Mouse (Mus musculus): ENCODE results near the gene Lemd2. TPM values are rescaled to one million over a fixed set of nuclear protein-coding genes. Genes with fewer than 3 reads are reported as not detected.

Gene Lemd2
- total and polyA plus RNA-seq, 2 experiments = 15.1 to 45.1 TPM

DNA sequence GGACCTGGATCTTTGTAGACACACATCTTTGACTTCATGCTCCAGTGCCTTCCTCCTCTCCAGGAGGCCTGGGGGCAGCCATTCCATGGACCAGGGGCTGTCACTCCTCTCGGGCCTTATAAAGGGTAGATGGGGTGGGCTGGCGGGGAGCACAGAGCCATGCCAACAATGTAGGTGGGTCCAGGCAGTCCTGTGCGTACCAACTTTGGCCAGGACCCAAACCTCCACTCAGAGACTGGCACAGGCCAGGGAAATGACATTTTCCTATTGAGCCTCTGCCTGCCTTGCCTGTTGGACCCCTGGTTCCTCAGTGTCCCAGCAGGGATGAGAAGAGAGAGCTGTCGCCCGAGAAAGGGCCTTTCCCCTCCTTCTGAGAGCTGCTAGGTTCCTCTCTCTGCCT, 21.9 kb downstream of the Lemd2 start:
- TF ChIP-seq POLR2A (IDR thresholded peaks at IDR 0.05; ENCODE audit: extremely low read depth, insufficient read depth, low read length) = no peak
- TF ChIP-seq CTCF (IDR thresholded peaks at IDR 0.05; ENCODE audit: low read depth, low read length) = no peak
- Histone ChIP-seq H3K79me2 (ENCODE audit: control insufficient read depth, insufficient read depth, low read length) (no peaks in the 10 kb centered on the region), H3K4me1 (ENCODE audit: control insufficient read depth, insufficient read depth, low read length) (no peaks in the 10 kb centered on the region), H3K36me3 (ENCODE audit: control insufficient read depth, insufficient read depth, low read length) (no peaks in the 10 kb centered on the region), H3K27ac (replicated peaks; ENCODE audit: insufficient read depth, low read depth, low read length) (no peak overlapping the region), H3K27me3 (ENCODE audit: control insufficient read depth, insufficient read depth, low read length) (no peaks in the 10 kb centered on the region), H3K9ac (ENCODE audit: low read depth, low read length) (no peak overlapping the region), H3K4me3 (ENCODE audit: insufficient read depth, low read depth, low read length) (no peak overlapping the region)
- 79% methylated on average over 5 of the region's 5 CpGs for WGBS
- no peak for DNase-seq (ENCODE audit: extremely low read depth, low read depth, low spot score)

DNA sequence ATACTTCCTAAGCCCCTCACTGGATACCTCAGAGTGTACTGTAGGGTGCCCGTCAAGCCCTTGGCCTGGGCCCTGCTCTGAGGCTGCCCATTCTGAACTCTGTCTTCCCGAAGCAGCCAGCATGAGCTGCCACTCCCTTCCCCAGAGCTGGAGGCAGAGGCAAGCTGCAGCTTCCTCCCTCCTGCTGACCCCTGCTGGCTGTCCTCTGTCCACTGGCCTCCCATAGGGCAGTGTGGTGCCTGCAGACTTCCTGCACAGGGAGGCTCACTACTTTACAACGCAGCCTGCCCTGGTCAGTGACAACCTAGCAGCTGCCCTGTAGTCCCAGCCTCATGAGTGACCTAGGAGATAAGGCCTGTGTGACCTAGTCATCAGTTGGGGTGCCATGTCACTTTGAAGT, 22.6 kb downstream of the Lemd2 start:
- H3K4me1 ChIP-seq (ENCODE audit: control insufficient read depth, insufficient read depth, low read length) = no peaks in the 10 kb centered on the region
- DNase-seq (ENCODE audit: extremely low read depth, low read depth, low spot score) = no peak

DNA sequence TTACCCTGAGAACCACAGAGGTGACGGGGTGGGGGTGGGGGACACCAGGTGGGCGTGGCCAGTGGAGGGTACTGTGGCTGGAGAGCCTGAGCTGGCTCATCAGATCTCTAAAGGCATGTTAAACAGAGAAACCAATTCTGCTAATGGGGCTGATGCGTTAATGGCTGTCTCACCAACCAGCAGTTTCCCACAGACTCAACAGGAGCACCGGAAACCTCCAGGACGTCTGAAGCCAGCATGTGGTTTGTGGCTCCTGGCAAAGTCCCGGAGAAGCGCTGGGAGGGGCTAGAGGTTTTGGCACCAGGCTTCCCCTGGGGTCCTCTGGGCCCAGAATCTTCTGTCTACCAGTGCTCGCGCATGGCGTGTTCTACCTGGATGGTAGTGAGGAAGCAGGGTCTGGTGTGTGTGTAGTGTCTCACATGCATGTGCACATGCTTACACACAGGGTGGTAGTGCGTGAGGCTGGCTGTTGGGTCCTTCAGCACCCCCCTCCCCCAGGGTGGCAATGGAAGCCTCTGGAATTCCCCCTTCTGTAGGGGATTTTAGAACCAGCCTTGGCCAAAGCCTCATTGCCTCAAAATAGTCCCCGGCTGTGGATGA, 24.5 kb downstream of the Lemd2 start:
- Histone ChIP-seq H3K27me3 (ENCODE audit: control insufficient read depth, insufficient read depth, low read length) (no peaks in the 10 kb centered on the region), H3K27ac (replicated peaks; ENCODE audit: insufficient read depth, low read depth, low read length) (no peak overlapping the region), H3K4me1 (ENCODE audit: control insufficient read depth, insufficient read depth, low read length) (no peaks in the 10 kb centered on the region), H3K36me3 (ENCODE audit: control insufficient read depth, insufficient read depth, low read length) (no peaks in the 10 kb centered on the region), H3K4me3 (ENCODE audit: insufficient read depth, low read depth, low read length) (no peak overlapping the region), H3K9ac (ENCODE audit: low read depth, low read length) (no peak overlapping the region), H3K79me2 (ENCODE audit: control insufficient read depth, insufficient read depth, low read length) (no peaks in the 10 kb centered on the region)
- TF ChIP-seq POLR2A (IDR thresholded peaks at IDR 0.05; ENCODE audit: extremely low read depth, insufficient read depth, low read length) = no peak
- no peak for DNase-seq (ENCODE audit: extremely low read depth, low read depth, low spot score)
- 73% methylated on average over 12 of the region's 12 CpGs for WGBS

More for the DNA sequence above, 22.6 kb downstream of the Lemd2 start:
- Histone ChIP-seq H3K36me3 (ENCODE audit: control insufficient read depth, insufficient read depth, low read length) (no peaks in the 10 kb centered on the region), H3K27ac (replicated peaks; ENCODE audit: insufficient read depth, low read depth, low read length) (no peak overlapping the region), H3K79me2 (ENCODE audit: control insufficient read depth, insufficient read depth, low read length) (no peaks in the 10 kb centered on the region), H3K9ac (ENCODE audit: low read depth, low read length) (no peak overlapping the region), H3K4me3 (ENCODE audit: insufficient read depth, low read depth, low read length) (no peak overlapping the region), H3K27me3 (ENCODE audit: control insufficient read depth, insufficient read depth, low read length) (no peaks in the 10 kb centered on the region)
- 43% methylated on average over 3 of the region's 3 CpGs for WGBS
- TF ChIP-seq POLR2A (IDR thresholded peaks at IDR 0.05; ENCODE audit: extremely low read depth, insufficient read depth, low read length) (no peak), CTCF (IDR thresholded peaks at IDR 0.05; ENCODE audit: low read depth, low read length) (peak; percentile 38; the same call in 1 of the 2 replicates)

DNA sequence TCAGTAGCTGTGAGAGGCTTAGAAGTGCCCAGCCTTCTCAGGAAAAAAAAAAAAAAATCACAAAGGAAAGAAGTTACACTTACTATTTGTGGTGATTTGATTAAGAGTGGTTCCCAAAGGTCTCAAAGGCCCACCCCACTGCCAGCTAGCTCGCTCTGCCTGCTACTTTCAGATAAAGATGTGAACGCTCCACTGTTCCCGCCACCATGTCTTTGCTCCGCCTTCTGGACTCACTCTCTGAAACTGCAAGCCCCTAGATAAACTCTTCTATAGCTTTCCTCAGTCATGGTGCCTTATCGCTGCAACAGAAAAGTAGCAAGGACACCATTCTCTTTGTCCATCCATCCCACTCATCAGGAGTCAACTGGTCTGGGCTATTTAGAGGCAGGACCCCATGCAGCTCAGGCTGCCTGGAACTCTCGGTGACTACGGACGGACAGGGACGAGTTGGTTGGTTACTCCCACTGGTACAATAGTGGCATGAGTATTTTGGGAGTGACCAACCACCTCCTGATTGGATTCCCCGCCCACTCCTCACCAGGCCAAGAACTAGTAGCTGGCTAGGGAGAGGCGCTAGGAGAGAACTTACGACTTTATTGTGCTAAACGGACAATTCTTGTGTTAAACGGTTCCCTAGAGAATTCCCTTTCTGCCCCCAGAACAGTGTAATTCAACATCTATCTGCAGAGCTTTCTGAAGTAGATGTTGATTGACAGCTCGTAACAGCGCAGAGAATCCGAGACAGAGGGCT, 25.7 kb downstream of the Lemd2 start:
- Histone ChIP-seq H3K9ac (ENCODE audit: low read depth, low read length) (no peak overlapping the region), H3K79me2 (ENCODE audit: control insufficient read depth, insufficient read depth, low read length) (no peaks in the 10 kb centered on the region), H3K27me3 (ENCODE audit: control insufficient read depth, insufficient read depth, low read length) (no peaks in the 10 kb centered on the region), H3K36me3 (ENCODE audit: control insufficient read depth, insufficient read depth, low read length) (no peaks in the 10 kb centered on the region), H3K4me1 (ENCODE audit: control insufficient read depth, insufficient read depth, low read length) (no peaks in the 10 kb centered on the region), H3K27ac (replicated peaks; ENCODE audit: insufficient read depth, low read depth, low read length) (no peak overlapping the region), H3K4me3 (ENCODE audit: insufficient read depth, low read depth, low read length) (no peak overlapping the region)
- no peak for DNase-seq (ENCODE audit: extremely low read depth, low read depth, low spot score)
- TF ChIP-seq POLR2A (IDR thresholded peaks at IDR 0.05; ENCODE audit: extremely low read depth, insufficient read depth, low read length) (no peak), CTCF (IDR thresholded peaks at IDR 0.05; ENCODE audit: low read depth, low read length) (no peak)
- WGBS = 96% methylated on average over 17 of the region's 17 CpGs

DNA sequence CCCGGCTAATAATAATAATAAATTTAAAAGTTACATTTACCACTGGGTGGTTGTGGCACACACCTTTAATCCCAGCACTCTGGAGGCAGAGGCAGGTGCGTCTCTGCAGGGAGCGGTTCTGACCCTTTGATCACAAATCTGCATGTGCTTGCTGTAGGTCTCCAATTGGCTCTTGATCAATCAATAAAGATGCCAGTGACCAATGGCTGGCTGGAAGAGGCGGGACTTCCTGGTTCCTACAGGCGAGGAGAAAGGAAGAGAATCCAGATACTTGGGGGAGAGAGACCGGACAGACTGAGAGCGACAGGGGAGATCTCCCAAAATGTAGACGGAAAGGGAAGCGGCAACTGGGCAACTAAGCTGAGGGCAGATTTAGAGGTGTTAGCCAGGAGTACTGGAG, 26.2 kb downstream of the Lemd2 start:
- Histone ChIP-seq H3K27me3 (ENCODE audit: control insufficient read depth, insufficient read depth, low read length) (no peaks in the 10 kb centered on the region), H3K4me1 (ENCODE audit: control insufficient read depth, insufficient read depth, low read length) (no peaks in the 10 kb centered on the region), H3K79me2 (ENCODE audit: control insufficient read depth, insufficient read depth, low read length) (no peaks in the 10 kb centered on the region), H3K36me3 (ENCODE audit: control insufficient read depth, insufficient read depth, low read length) (no peaks in the 10 kb centered on the region), H3K4me3 (ENCODE audit: insufficient read depth, low read depth, low read length) (no peak overlapping the region), H3K27ac (replicated peaks; ENCODE audit: insufficient read depth, low read depth, low read length) (no peak overlapping the region), H3K9ac (ENCODE audit: low read depth, low read length) (no peak overlapping the region)
- DNase-seq (ENCODE audit: extremely low read depth, low read depth, low spot score) = no peak
- WGBS = 78% methylated on average over 9 of the region's 9 CpGs
- TF ChIP-seq POLR2A (IDR thresholded peaks at IDR 0.05; ENCODE audit: extremely low read depth, insufficient read depth, low read length) (no peak), CTCF (IDR thresholded peaks at IDR 0.05; ENCODE audit: low read depth, low read length) (no peak)

DNA sequence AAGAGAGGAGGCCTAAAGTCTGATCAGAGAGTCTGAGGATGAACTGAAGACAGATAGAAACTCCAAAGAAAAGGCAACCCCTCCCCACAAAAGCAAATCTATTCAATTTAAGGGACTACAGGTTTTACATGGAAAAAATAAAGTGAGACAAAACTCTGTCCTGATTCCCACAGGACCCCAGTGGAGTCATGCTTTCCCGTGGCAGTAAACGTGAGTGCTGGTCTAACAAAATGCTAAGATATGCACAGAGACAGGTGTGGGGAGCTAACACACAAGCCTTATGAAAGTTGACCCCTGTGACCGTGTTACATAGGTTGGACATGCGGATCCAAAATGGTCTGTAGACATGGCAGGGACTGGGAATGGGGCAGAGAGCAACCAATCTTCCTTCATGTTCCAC, 27.5 kb downstream of the Lemd2 start:
- TF ChIP-seq CTCF (IDR thresholded peaks at IDR 0.05; ENCODE audit: low read depth, low read length) = no peak
- TF ChIP-seq POLR2A (IDR thresholded peaks at IDR 0.05; ENCODE audit: extremely low read depth, insufficient read depth, low read length) = no peak
- Histone ChIP-seq H3K27me3 (ENCODE audit: control insufficient read depth, insufficient read depth, low read length) (no peaks in the 10 kb centered on the region), H3K4me3 (ENCODE audit: insufficient read depth, low read depth, low read length) (no peak overlapping the region), H3K9ac (ENCODE audit: low read depth, low read length) (no peak overlapping the region), H3K4me1 (ENCODE audit: control insufficient read depth, insufficient read depth, low read length) (no peaks in the 10 kb centered on the region), H3K36me3 (ENCODE audit: control insufficient read depth, insufficient read depth, low read length) (no peaks in the 10 kb centered on the region), H3K79me2 (ENCODE audit: control insufficient read depth, insufficient read depth, low read length) (no peaks in the 10 kb centered on the region), H3K27ac (replicated peaks; ENCODE audit: insufficient read depth, low read depth, low read length) (no peak overlapping the region)
- no peak for DNase-seq (ENCODE audit: extremely low read depth, low read depth, low spot score)
- 92% methylated on average over 4 of the region's 4 CpGs for WGBS
